Mouse (Mus musculus) lung, adult 2 months (tissue): ENCODE data around the gene Cda.

Source experiments
- CTCF ChIP-seq: fragments of 200-500 bp; IDR thresholded peaks from 2 replicates; pipeline ENCODE4 v1.5.1; 2011; ENCODE audit warnings: mild to moderate bottlenecking, low read length, control low read depth; ENCODE audit not compliant: insufficient read depth
- POLR2A ChIP-seq: fragments of 200-500 bp; IDR thresholded peaks from 2 replicates; pipeline ENCODE4 v1.6.1; 2011; ENCODE audit warnings: low read depth, mild to moderate bottlenecking, control low read depth, low read length, borderline replicate concordance; ENCODE audit errors: extremely low read depth

GRCm38 (mm10) chr4:138358176-138358575 lies 9.6 kb downstream of the Cda start:
- TF ChIP-seq CTCF, result no peak
- no peak for TF ChIP-seq POLR2A
